Mouse (Mus musculus) erythroid progenitor cell, adult 5-6 weeks (primary cell): ENCODE results near the gene Egflam. TPM values are rescaled to one million over a fixed set of nuclear protein-coding genes. Genes with fewer than 3 reads are reported as not detected.

Experiments
- ATAC-seq: replicated peaks from 2 replicates; pipeline ENCODE4 v1.8.0; 2016; ENCODE audit warnings: moderate number of reproducible peaks, mild to moderate bottlenecking, moderate TSS enrichment, inconsistent platforms; ENCODE audit not compliant: poor library complexity, low FRiP score, severe bottlenecking
- total RNA-seq, 2 experiments: library from RNA; stranded (forward) in 1 of 2; stranded (reverse) in 1 of 2; fragments of 150-400 nt in 1 of 2; fragments of 186-747, 209-891 nt in 1 of 2; gene quantifications; 2 replicates each; pipeline versions ENCODE4 v1.2.3 to v1.2.4; 2015 to 2017; ENCODE audit warnings: low replicate concordance in 2 of 2

Egflam gene
- total RNA-seq, 2 experiments from 2014 or later: not detected

DNA sequence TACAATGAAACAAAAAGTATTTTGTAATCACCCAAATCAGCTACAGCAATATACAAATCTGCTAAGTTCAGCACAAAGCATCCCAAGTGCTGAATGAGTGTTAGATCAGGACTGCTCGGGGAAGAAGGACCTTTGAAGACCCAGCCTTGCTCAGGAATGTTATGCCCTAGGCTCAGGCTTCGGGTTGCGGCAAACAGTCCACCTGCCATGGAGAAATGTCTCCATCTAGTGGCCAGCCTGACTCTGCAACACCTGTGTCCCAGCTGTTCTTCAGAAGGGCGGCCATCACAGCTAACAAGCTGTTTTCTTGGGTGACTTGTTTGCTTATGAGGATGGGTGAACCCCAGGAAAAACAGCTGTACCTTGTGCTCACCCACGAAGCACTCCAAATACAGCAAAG lies 172.0 kb downstream of the Egflam start:
- no peak for ATAC-seq

DNA sequence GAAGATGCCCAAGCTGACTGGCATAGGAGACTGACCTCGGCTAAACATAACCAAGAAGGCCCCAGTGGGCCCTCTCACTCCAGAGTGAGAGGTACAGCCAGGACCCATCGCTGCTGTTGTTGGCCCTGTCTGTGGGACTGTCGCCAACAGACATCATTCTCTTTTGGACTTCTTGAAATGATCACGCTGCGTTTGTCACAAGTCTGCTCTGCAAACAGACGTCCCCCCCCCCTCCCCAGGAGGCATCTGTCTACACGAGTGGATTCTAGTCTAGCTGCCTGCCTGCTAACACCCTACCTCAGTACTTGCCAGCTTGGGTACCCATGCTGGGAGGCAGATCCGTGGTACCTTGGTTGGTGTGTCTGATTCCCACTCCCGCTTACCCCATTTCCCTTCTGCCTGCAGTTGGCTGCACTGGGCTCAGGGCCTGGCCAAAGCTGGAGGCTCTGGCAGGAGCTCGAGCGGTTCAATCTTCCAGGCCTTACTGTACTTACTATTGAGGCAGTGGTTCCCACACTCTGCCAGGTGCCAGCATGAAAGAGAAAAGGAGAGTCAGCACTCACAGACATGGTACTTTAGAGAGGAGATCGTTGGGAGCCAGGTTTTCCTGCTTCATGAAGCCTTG lies 173.9 kb downstream of the Egflam start:
- no peak for ATAC-seq

DNA sequence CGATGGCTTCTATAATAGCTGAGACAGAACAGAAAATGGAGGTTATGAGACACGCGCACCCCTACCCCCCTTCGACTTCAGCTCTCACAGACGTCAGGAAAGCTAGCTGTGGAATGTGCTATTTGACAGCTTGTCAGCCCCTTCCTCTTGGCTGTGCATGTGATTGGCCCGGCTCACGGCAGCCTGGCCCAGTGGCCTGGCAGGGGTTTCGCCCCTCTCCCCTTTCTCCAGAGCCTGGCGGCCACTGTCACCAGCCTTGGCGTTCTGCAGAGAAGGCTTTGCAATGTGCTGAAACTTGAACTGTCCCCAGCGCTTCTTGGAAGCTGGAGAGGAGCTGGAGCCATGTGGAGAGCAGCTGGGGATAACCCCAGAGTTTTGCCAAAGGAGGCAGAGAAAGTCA lies 175.4 kb downstream of the Egflam start:
- no peak for ATAC-seq

DNA sequence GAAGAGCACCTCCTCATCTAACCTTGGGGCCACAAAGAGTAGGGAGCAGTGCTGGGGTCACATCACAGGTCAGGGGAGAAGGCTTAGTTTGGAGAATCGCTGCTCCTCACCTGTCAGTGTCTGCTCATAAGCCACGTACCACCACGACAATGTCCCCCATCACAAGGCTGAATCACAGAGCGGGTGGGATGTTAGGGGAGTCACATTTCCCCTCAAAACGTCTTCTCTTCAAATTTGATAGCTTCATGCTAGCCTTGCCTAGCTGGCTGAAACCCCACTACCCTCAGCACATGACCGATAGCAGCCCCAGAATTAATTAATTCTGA lies 181.0 kb downstream of the Egflam start:
- ATAC-seq: no peak

DNA sequence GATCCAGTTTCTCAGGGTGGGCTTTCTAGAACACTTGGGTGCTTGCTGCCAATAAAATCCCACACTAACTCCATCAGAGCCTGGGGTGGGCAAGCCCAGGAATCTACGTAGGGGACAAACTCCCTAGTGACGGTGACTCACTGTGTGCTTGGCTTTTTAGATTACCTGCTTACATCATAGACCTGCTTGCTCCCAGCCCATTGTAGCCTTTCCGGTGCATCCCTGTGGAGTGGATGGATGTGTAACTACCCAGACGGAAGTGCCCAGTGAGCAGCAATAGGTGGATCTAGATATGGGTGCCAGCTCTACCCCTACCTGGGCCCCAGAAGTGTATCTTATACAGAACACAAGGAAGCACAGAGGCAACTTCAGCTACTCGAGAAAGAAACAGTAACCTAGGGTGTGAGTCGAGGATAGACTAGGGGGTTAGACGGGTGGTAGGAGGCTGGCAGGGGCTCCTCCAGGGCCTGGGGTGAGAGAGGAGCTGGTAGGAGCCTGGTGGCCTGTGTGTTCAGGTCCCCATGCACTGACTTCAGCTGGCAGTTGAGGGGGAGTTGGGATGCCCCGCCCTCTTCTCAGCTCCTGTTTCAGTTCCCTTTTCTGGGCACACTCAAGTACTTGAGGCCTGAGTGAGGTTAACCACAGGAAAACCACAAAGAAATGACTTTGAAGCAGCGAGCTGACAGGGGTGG lies 181.5 kb downstream of the Egflam start:
- no peak for ATAC-seq

DNA sequence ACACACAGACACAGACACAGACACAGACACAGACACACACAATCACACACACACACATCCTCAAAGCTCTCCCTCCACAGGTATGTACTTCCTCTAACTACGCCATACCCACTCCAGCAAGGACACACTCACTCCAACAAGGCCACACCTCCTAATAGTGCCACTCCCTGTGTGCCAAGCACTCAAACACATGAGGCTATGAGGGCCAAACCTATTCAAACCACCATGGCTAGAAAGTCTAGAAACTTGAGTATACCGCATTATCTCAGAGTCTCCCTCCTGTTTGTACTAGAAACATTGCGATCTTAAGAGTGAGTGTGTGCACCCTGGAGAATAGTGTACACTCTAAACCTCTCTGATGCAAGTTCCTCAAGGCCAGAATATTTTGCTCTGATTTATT lies 182.3 kb downstream of the Egflam start:
- no peak for ATAC-seq

DNA sequence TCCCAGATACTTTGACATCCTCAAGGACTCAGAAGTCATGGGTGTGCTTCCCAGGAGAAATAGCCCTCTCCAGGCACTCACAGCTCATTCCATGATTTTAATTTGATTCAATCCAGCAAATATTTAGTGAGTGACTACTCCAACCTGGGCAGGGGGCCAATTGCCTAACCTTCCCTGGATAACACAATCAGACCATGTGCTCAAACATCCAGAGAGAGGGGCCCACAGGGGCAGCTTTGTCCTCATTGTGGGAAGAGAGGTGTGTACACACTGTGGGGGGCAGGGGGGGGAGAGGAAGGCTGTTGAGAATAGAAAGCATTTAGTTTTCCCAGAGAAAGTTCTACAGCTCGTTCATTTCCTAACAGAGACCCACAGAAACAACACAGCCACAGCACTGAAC lies 184.5 kb downstream of the Egflam start:
- ATAC-seq: no peak

DNA sequence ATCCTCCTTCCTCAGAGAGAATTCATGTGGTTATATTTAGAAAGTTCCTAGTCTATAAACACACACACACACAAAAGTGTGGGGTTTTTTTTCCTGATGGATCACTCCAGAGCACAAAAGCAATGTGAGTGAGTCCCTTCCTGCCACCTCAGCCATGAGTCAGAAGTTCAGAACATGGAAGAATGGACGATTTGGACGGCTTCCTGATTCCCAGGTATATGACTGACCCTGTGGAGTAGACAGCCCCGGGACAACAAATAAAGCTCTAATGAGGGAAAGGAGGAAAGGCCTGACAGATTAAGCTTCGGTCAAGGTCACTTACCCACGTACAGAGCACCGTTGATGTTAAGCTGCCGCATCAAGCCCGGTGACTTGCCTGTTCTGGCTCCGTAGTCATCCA lies 190.0 kb downstream of the Egflam start:
- no peak for ATAC-seq

DNA sequence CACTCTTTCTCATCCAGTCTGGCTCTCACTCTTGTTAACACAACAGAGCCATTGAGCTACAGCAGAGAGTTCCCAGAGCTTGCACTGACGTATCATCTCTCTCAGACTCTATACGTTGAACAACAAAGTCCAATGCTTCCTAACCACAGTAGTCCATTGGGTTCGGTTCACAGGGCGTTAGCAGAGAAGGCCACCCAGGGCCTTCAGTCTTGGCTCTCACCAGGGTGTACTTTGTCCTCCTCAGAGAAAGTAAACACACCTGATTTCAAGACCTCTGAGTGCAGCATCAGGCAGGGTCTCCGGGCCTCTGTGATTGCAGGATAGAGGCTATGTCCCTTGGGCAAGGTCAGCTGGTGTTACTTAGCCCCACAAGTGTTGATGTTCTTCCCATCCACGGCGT lies 190.9 kb downstream of the Egflam start:
- ATAC-seq: no peak

DNA sequence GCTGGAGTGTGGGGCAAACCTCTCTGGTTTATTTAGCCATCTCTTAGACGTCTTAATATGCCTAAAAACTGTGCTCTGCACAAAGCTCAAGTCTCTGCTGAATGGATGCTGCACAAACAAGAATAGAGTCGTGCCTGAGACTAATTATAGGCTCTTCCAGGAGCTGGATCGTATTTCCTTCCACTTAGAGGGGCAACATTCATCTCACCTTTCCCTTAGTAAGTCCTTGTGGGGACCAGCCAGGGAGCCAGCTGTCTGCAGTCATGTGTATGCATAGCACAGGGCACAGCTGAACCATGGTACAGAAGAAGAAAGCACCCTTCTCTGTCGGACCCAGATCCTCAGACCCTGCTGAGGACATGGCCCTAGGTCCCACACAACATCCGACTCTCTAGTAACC lies 192.1 kb downstream of the Egflam start:
- ATAC-seq: no peak

DNA sequence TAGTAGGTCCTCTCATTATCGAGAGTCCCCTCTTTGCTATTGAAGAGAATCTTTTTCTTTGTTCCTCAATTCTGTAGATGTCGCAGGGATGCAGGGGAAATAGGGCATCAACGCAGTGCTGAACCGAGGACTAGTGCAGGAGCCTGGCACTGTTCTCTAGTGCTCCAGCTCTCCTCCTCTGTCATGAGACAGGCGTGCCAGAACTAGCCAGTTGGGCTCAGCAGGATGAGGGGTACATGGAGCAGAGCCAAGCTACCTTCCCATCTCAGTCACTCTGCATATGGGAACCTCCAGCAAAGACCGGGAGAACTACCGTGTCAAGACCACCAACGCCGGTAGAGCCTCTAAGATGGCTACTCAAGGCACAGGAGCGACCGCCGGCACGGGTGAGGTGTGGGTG lies 193.3 kb downstream of the Egflam start:
- ATAC-seq: no peak

DNA sequence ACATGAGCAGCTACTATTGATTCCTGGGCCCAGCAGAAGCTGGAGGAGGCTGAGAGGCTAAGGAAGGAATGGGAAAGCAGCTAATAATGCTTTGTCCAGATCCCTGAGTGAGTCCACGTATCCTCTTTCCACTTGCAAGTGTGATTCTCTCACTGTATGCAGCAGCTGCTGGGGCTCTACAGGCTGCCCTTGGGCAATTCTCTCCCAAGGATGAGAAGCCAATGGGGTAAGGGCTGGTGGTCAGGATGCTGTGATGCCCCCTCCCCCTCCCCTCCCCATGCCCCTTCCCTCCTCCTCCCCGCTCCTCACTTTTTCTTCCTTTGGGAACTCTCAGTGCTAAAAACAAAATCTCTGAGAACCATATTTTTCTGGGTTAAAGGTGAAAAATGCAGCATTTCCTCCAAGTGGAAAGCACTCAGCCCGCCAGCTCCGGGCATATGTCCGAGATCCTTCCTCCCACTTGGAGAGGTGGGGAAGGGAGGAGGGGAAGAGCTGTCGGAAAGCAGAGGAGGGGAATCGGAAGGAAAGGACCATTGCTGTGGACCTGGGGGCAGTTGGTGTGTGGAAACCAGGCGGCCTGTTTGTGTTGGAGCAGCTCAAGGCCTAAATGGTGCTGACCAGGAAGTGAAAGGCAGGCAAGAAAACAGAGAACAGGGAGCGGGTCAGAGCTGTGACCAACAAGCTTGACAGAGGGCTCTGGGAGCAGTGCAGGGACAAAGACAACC lies 194.4 kb downstream of the Egflam start:
- ATAC-seq: no peak

DNA sequence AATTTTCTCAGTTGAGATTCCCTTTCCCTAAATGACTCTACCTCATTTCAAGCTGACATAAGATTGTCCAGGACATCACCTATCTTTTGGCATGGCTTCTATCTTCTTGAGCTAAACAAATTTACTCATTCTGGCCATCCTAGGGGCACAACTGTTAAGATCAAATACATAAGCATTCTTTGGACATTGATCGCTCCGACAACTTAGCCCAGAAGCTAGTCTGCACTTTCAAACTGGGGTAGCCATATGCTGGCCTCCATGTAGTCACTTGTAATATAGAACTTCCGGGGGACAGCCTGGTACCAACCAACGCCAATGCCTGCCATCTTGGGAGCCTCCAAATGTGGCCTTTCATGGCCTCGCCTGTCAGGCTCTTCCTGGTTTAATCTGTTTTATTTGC lies 195.2 kb downstream of the Egflam start:
- ATAC-seq: no peak

DNA sequence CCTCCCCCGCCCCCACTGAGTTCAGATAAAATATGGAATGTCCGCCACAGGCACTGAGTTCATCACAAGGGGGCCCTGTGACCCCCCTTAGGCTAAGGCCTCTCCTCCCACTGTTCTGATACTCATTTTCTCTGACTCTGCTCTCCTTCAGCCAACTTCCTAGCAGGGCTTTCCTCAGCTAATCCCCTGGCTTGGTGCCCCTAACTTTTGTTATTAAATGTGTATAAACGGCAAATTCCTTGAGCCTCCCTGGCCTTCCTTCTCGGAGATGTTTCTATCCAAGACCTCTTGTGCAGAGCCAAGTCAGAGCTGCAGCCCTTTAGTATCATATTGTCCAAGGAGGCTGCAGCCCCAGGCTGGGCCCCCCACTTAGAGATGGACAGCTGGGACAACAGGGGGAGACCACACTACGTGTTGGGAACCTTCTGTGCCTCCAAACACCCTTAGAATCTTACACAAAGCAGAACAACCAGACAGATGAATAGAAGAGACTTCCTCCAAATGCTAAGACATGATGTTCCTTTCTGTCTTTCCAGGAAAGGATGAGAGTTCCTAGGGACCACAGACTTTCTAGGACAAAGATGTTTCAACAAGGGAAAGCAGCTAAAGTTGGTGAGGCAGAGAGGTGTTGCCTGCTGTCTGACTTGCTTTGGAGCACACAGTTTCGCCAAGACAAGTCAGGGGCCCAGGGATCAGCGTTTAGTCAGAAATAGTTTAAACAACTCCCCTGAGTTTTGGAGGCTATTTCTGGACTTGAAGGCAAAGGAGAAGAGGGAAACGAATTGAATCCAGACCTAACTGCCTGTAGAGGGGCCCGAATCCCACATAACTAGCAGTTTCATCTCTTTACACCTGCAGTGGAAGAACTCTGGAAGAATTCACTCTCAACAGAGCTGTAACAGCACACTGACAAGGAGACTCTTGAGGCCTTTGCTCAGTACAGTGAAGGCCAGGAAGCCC lies 196.5 kb downstream of the Egflam start:
- no peak for ATAC-seq

DNA sequence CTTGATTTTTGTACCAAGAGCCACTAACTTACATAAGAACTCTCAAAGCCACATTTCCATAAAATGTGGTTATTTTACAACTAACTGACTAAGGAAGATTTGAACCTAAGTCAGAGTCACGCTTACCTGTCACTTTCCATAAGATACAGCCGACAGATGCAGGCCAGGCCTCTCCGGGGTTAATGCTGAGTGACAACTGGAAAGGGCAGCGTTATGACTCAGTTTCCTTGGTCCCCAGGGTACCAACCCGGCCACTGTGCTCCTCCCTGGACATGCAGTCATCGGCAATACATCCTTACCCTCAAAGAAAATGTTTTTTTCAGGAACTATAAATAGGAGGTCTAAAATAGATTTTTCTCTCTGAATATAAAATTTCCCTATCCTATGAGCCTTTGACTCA lies 197.9 kb downstream of the Egflam start:
- no peak for ATAC-seq

DNA sequence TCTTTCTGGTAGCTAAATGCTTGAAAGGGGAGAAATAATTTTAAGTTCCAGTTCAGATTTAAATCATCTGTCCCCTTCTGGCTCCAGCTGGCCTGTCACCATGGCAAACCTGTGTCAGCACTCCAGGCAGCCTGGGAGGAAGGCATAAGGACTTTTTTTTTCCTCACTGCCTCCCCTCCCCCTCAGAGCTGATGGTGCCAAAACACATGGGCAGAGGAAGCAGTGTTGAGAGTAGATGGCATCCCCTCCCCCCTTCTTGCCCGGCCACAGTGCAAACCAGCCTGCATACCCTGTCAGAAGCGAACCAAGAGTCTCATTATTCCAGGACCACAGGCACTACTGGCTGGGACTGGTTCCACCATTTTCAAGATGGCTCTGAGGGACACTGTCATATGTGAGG lies 199.4 kb downstream of the Egflam start:
- ATAC-seq: no peak

DNA sequence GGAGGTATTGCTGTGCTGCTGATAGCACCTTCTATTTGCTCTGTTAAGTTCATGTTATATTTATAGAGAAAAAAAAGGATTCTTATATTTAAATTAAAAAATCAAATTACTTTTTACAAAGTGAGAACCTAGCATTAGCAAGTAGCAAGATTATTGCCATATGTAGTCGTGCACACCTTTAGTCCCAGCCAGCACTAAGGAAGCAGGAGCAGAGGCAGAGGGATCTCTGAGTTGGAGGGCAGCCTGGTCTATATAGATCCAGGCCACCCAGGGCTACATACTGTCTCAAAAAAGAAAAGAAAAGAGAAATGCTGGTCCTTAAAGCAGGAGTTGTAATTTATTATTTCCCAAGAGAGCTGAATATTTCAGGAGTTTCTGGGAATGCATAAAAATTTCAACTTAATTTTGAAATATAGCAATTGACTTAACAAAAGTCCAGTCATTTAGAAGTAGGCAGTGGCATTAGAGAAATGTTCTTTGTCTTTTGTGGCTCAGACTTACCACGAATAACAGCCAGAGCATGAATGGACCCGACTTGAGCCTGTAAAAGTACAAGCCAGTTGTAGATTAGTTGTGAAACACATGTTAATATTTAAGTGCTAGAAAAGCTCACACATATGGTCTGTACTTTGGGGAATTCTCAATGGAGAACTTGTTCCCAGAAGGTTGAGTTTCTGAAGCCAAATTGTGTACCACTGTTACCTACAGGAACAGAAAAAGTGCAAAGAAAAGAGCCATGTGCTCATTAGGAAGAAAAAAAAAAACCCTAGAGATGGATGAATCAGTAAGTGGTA lies 200.3 kb downstream of the Egflam start:
- no peak for ATAC-seq

DNA sequence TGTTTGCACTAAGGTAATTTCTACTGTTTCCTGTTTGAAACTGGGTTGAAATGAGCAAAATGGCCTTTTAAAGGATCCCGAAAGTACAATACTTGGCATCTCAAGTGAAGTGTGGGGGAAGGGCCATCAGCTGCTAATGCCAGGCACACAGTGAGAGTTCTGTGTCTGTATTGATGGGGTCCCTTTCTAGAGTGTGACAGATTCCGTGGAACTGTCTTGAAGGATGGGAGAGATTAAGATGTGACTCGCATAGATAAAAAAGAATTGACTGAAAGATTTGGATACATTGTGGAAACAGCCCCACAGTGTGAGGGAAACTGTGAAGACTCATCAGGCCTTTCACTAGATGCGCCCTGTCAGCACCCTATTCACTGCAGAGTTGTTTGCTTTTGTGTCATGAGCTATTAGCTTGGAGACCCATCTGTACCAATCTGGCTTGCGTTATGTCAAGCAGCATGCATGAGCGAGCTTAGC lies 203.4 kb downstream of the Egflam start:
- ATAC-seq: no peak

DNA sequence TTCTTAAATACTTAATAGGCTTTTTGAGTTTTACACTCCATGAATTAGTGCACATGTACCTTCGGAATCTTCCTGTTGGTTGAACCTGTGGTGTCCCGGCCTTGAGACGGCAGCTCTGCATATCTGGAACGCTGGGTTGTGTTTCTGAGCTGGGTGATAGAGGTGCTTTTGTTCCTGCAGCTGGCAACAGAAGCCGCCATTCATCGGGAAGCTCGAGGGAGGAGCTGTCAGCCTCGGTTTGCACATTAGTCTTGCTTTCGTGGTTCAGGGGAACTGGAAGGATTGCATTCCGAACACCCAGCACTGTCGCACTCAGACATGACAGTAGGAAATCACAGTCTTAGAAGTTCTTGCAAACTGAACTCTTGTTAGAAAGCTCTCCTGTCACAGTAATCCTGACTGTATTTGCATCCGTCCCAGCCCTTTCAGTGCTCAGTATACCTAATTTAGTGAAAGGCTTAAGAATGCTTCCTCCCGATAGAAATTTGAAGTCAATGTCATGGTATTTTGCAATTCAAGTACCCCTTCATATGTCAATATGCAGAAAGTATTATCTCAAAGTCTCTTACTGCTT lies 204.0 kb downstream of the Egflam start:
- ATAC-seq: no peak
